Mouse (Mus musculus): ENCODE data around the gene Cdc25b. TPM values are rescaled to one million over a fixed set of nuclear protein-coding genes. Genes with fewer than 3 reads are reported as not detected.

Gene Cdc25b
- total and polyA plus RNA-seq, 3 experiments = 4.3 to 12.5 (median 10.3) TPM

DNA sequence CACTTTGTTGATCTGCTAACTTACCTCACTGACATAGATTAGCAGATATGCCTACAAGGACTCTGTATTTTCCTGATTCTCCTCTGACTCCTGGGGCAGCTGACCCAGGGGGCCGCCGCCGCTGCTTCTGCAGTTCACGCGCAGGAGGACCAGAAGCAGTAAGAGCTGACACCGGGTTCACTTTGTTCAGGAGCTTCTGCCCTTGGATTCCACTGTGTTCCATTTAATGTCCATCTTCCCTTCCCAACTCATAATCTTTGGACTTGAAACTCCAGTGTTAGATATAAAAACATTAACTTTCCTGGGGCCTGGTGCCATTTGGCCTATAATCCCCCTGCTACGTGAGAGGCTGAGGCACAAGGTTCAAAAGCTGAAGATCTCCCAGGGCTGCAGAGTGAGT is 22.8 kb upstream of the Cdc25b start:
- TF ChIP-seq POLR2A (IDR thresholded peaks at IDR 0.05; ENCODE audit: insufficient read depth, low read depth, low read length) (no peak), CTCF (IDR thresholded peaks at IDR 0.05) (no peak), EP300 (IDR thresholded peaks at IDR 0.05; ENCODE audit: insufficient read depth, low read depth, low read length) (no peak)
- no peak overlapping the region for H3K4me3 ChIP-seq
- intact Hi-C loops (cut with DNase I) = loop anchor here (5.0 kb wide), 2 partner anchors 88 to 202 kb away; no protein-coding TSS in a partner anchor

DNA sequence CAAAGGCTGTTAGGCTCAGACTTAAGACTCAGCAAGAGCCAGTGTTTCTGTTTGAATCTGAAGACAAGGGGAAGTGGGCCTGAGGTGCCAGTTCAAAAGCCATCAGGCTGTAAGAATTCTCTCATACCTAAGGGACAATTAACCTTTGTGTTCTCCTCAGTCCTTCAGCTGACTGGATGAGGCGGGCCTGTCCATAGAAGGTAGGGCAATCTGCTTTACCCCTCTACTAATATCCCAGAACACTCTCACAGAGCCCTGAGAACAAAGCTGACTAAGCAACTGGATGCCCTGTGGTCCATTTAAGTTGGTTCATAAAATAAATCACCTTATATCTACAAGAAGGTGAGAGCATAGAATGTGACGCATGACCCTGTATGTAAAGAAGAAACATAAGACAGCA is 20.6 kb upstream of the Cdc25b start:
- no peak overlapping the region for H3K27ac ChIP-seq
- H3K9ac ChIP-seq (ENCODE audit: low read depth, low read length) = no peak overlapping the region
- 90% methylated on average over 2 of the region's 2 CpGs for WGBS
- H3K27me3 ChIP-seq (ENCODE audit: control insufficient read depth, insufficient read depth, low read length) = no peaks in the 10 kb centered on the region
- H3K4me3 ChIP-seq = no peak overlapping the region
- H3K4me1 ChIP-seq (ENCODE audit: control insufficient read depth, insufficient read depth, low read length) = no peaks in the 10 kb centered on the region
- DNase-seq = no peak
- intact Hi-C loops (cut with DNase I) = no loop called here
- TF ChIP-seq POLR2A (IDR thresholded peaks at IDR 0.05; ENCODE audit: insufficient read depth, low read depth, low read length) = no peak
- no peak for TF ChIP-seq EP300 (IDR thresholded peaks at IDR 0.05; ENCODE audit: insufficient read depth, low read depth, low read length)
- no peak for TF ChIP-seq CTCF (IDR thresholded peaks at IDR 0.05)
- H3K36me3 ChIP-seq (ENCODE audit: control insufficient read depth, insufficient read depth, low read length) = no peaks in the 10 kb centered on the region
- no peaks in the 10 kb centered on the region for H3K79me2 ChIP-seq (replicated peaks; ENCODE audit: control insufficient read depth, insufficient read depth, low read length)

More for the DNA sequence above, 22.8 kb upstream of the Cdc25b start:
- 76% methylated on average over 7 of the region's 7 CpGs for WGBS
- no peaks in the 10 kb centered on the region; the same call in 1 of the 2 replicates for H3K4me1 ChIP-seq (ENCODE audit: control insufficient read depth, insufficient read depth, low read length)
- H3K9ac ChIP-seq (ENCODE audit: low read depth, low read length) = no peak overlapping the region
- H3K27ac ChIP-seq = no peak overlapping the region
- H3K79me2 ChIP-seq (replicated peaks; ENCODE audit: control insufficient read depth, insufficient read depth, low read length) = no peaks in the 10 kb centered on the region
- no peak for DNase-seq
- H3K36me3 ChIP-seq (ENCODE audit: control insufficient read depth, insufficient read depth, low read length) = no peaks in the 10 kb centered on the region
- H3K27me3 ChIP-seq (ENCODE audit: control insufficient read depth, insufficient read depth, low read length) = no peaks in the 10 kb centered on the region

DNA sequence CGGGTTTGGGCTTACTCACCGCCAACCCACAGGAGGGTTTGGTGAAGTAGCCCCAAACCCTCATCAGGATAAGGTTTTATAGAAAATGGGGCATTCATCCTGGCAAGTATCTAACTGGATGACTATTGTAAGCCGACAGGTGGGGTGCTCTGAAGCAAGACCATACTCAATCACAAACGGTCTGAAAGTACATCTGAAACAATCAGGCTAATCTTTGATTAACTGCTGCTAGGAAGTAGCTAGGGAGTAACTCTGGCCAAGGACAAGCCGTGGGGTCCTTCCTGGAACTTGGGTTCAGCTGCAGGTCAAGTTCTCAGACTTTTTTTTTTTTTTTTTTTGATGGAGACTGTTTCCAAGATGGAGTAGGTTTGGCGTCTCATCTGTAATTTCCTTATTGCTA is 18.8 kb upstream of the Cdc25b start:
- WGBS = 56% methylated on average over 6 of the region's 6 CpGs
- H3K27me3 ChIP-seq (ENCODE audit: control insufficient read depth, insufficient read depth, low read length) = no peaks in the 10 kb centered on the region
- no peak overlapping the region for H3K27ac ChIP-seq
- H3K79me2 ChIP-seq (replicated peaks; ENCODE audit: control insufficient read depth, insufficient read depth, low read length) = no peaks in the 10 kb centered on the region
- intact Hi-C loops (cut with DNase I) = no loop called here
- H3K9ac ChIP-seq (ENCODE audit: low read depth, low read length) = no peak overlapping the region
- DNase-seq = no peak
- no peak overlapping the region for H3K4me3 ChIP-seq
- no peaks in the 10 kb centered on the region for H3K4me1 ChIP-seq (ENCODE audit: control insufficient read depth, insufficient read depth, low read length)
- TF ChIP-seq POLR2A (IDR thresholded peaks at IDR 0.05; ENCODE audit: insufficient read depth, low read depth, low read length) (no peak), CTCF (IDR thresholded peaks at IDR 0.05) (no peak), EP300 (IDR thresholded peaks at IDR 0.05; ENCODE audit: insufficient read depth, low read depth, low read length) (no peak)
- no peaks in the 10 kb centered on the region for H3K36me3 ChIP-seq (ENCODE audit: control insufficient read depth, insufficient read depth, low read length)

DNA sequence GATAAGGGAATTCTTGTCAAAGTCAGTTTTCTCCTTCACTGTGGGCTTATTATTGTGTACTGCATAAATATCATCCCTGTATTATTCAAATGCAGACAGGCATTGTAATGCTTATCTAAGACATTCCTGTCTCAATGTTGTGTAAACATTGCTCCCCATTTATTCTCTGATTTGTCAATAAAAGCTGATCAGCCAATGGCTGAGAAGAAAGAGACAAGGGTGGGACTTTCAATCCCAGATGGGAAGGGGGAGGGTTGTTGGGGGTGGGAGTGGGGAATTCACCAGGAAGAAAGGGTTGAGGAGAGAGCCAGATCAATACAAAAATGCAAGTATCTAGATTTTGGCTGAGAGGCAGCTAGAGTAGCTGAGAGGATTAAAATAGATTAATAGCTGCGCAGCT is 17.8 kb upstream of the Cdc25b start:
- no peak for TF ChIP-seq EP300 (IDR thresholded peaks at IDR 0.05; ENCODE audit: insufficient read depth, low read depth, low read length)
- no peak for TF ChIP-seq POLR2A (IDR thresholded peaks at IDR 0.05; ENCODE audit: insufficient read depth, low read depth, low read length)
- TF ChIP-seq CTCF (IDR thresholded peaks at IDR 0.05) = no peak
- DNase-seq = no peak
- Histone ChIP-seq H3K27ac (no peak overlapping the region), H3K36me3 (ENCODE audit: control insufficient read depth, insufficient read depth, low read length) (no peaks in the 10 kb centered on the region), H3K79me2 (replicated peaks; ENCODE audit: control insufficient read depth, insufficient read depth, low read length) (no peaks in the 10 kb centered on the region), H3K27me3 (ENCODE audit: control insufficient read depth, insufficient read depth, low read length) (no peaks in the 10 kb centered on the region), H3K9ac (ENCODE audit: low read depth, low read length) (no peak overlapping the region), H3K4me1 (ENCODE audit: control insufficient read depth, insufficient read depth, low read length) (no peaks in the 10 kb centered on the region), H3K4me3 (no peak overlapping the region)
- 83% methylated on average over 1 of the region's 1 CpGs for WGBS
- intact Hi-C loops (cut with DNase I) = no loop called here

DNA sequence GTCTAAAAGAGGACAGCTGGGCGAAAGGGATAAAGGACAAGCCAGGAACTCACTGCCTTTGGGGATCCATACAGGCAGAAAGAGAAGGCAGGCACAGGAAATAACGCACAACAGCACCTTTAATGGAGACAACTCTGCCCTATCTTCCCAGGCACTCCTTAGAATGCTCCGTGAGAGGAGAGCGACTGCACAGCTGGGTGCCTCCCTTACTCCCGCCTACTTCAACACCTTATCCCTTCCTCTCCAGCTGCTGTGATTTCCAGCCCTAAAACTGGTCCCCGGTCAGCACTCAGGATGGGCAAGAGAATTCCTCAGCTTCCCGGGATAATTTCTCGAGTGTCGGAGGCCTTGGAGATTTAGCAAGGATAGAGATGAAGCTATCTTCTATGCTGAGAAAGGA is 15.8 kb upstream of the Cdc25b start:
- intact Hi-C loops (cut with DNase I) = loop anchor here (1.0 to 10.0 kb wide), 2 partner anchors 11 to 336 kb away; partner anchors contain the start of gene 1700037H04Rik
- H3K36me3 ChIP-seq (ENCODE audit: control insufficient read depth, insufficient read depth, low read length) = no peaks in the 10 kb centered on the region
- 57% methylated on average over 9 of the region's 9 CpGs for WGBS
- TF ChIP-seq POLR2A (IDR thresholded peaks at IDR 0.05; ENCODE audit: insufficient read depth, low read depth, low read length) = no peak
- TF ChIP-seq CTCF (IDR thresholded peaks at IDR 0.05) = no peak
- no peak for TF ChIP-seq EP300 (IDR thresholded peaks at IDR 0.05; ENCODE audit: insufficient read depth, low read depth, low read length)
- peaks cover 3% of the 10 kb centered on the region; the same call in 1 of the 2 replicates for H3K4me1 ChIP-seq (ENCODE audit: control insufficient read depth, insufficient read depth, low read length)
- no peak for DNase-seq
- H3K27me3 ChIP-seq (ENCODE audit: control insufficient read depth, insufficient read depth, low read length) = no peaks in the 10 kb centered on the region
- peak overlapping the region; percentile 38; the same call in 1 of the 2 replicates for H3K4me3 ChIP-seq
- H3K79me2 ChIP-seq (replicated peaks; ENCODE audit: control insufficient read depth, insufficient read depth, low read length) = no peaks in the 10 kb centered on the region
- no peak overlapping the region for H3K9ac ChIP-seq (ENCODE audit: low read depth, low read length)
- no peak overlapping the region for H3K27ac ChIP-seq

DNA sequence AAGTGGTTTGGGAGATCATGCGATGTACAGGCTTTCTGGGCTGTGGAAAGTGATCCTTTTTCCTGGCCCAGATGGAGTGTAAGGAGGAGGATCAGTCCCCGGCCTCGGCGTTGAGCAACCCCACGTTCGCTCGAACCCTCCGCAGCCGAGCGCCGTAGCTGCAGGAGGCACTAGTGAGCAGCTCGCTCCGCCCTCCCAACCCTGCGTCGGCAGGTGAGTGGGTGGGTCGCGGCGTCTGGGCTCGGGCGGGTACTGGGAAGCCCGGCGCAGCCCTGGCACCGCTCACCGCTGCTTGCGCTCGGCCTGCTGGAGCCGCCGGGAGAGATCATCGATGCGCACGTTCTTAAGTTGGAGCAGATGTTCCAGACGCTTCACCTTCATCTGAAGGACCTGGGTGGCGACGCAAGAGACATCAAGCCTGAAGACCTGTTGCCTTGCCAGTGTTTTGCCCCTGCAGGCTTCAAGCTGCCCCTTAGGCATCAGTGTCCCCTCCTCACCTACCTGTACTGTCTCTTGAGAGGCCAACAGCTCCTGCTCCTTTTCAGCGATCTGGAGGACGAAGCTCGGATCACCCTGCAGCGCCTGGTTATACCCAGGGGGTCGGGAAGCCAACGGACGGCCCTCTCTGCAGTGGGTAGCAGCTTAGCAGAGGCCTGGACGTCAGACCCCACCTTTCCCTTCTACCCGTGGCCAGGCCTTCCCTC is 15.2 kb upstream of the Cdc25b start:
- intact Hi-C loops (cut with DNase I) = loop anchor here (1.0 to 10.0 kb wide), 2 partner anchors 11 to 337 kb away; partner anchors contain the start of gene 1700037H04Rik
- no peak overlapping the region for H3K27ac ChIP-seq
- no peaks in the 10 kb centered on the region for H3K27me3 ChIP-seq (ENCODE audit: control insufficient read depth, insufficient read depth, low read length)
- no peaks in the 10 kb centered on the region for H3K36me3 ChIP-seq (ENCODE audit: control insufficient read depth, insufficient read depth, low read length)
- TF ChIP-seq POLR2A (IDR thresholded peaks at IDR 0.05; ENCODE audit: insufficient read depth, low read depth, low read length) (no peak), CTCF (IDR thresholded peaks at IDR 0.05) (peak; percentile 60), EP300 (IDR thresholded peaks at IDR 0.05; ENCODE audit: insufficient read depth, low read depth, low read length) (no peak)
- peaks cover 3% of the 10 kb centered on the region; the same call in 1 of the 2 replicates for H3K4me1 ChIP-seq (ENCODE audit: control insufficient read depth, insufficient read depth, low read length)
- 52% methylated on average over 43 of the region's 43 CpGs for WGBS
- H3K4me3 ChIP-seq = peak overlapping the region; percentile 38; the same call in 1 of the 2 replicates
- peak; percentile 78 to 79 for DNase-seq
- no peaks in the 10 kb centered on the region for H3K79me2 ChIP-seq (replicated peaks; ENCODE audit: control insufficient read depth, insufficient read depth, low read length)
- no peak overlapping the region for H3K9ac ChIP-seq (ENCODE audit: low read depth, low read length)

Data from heart, adult 2 months (tissue).